Mouse (Mus musculus): Measurements from ENCODE around the gene Ablim1. TPM values are rescaled to one million over a fixed set of nuclear protein-coding genes. Genes with fewer than 3 reads are reported as not detected.
A peak's percentile ranks its signal among the peaks of the same experiment; 100 is the strongest.

The Ablim1 gene
- polyA plus RNA-seq, 1 experiment = 501 TPM

GRCm38 (mm10) chr19:57316597-57316996, 1.9 kb upstream of the Ablim1 start:
- no peak overlapping the region for H3K27ac ChIP-seq (ENCODE audit: insufficient read depth, low read depth, low read length)
- 96% methylated on average over 3 of the region's 3 CpGs for WGBS

GRCm38 (mm10) chr19:57315013-57315565, 370 bp upstream of the Ablim1 start:
- Histone ChIP-seq H3K27ac (ENCODE audit: insufficient read depth, low read depth, low read length) (peak overlapping the region; percentile 52; the same call in 1 of the 2 replicates), H3K4me3 (ENCODE audit: insufficient read depth, low read depth, low read length) (peak overlapping the region; percentile 62), H3K4me1 (ENCODE audit: control insufficient read depth, insufficient read depth, low read length) (peaks cover 13% of the 10 kb centered on the region)
- TF ChIP-seq POLR2A (IDR thresholded peaks at IDR 0.05; ENCODE audit: insufficient read depth, low read depth, low read length) (no peak), CTCF (IDR thresholded peaks at IDR 0.05; ENCODE audit: insufficient read depth, low read depth, low read length) (no peak)
- 43% methylated on average over 11 of the region's 11 CpGs for WGBS

More at GRCm38 (mm10) chr19:57316597-57316996, 1.9 kb upstream of the Ablim1 start:
- H3K4me1 ChIP-seq (ENCODE audit: control insufficient read depth, insufficient read depth, low read length) = peaks cover 13% of the 10 kb centered on the region
- no peak for TF ChIP-seq CTCF (IDR thresholded peaks at IDR 0.05; ENCODE audit: insufficient read depth, low read depth, low read length)
- H3K4me3 ChIP-seq (ENCODE audit: insufficient read depth, low read depth, low read length) = no peak overlapping the region

GRCm38 (mm10) chr19:57313891-57314345, 801 bp downstream of the Ablim1 start:
- H3K27ac ChIP-seq (ENCODE audit: insufficient read depth, low read depth, low read length) = no peak overlapping the region
- H3K4me1 ChIP-seq (ENCODE audit: control insufficient read depth, insufficient read depth, low read length) = peaks cover 13% of the 10 kb centered on the region
- H3K4me3 ChIP-seq (ENCODE audit: insufficient read depth, low read depth, low read length) = peak overlapping the region; percentile 62
- TF ChIP-seq POLR2A (IDR thresholded peaks at IDR 0.05; ENCODE audit: insufficient read depth, low read depth, low read length) (no peak), CTCF (IDR thresholded peaks at IDR 0.05; ENCODE audit: insufficient read depth, low read depth, low read length) (no peak)
- WGBS = 69% methylated on average over 3 of the region's 3 CpGs

GRCm38 (mm10) chr19:57313226-57313625, 1.5 kb downstream of the Ablim1 start:
- Histone ChIP-seq H3K4me3 (ENCODE audit: insufficient read depth, low read depth, low read length) (no peak overlapping the region), H3K4me1 (ENCODE audit: control insufficient read depth, insufficient read depth, low read length) (peaks cover 13% of the 10 kb centered on the region), H3K27ac (ENCODE audit: insufficient read depth, low read depth, low read length) (no peak overlapping the region)
- TF ChIP-seq POLR2A (IDR thresholded peaks at IDR 0.05; ENCODE audit: insufficient read depth, low read depth, low read length) (no peak), CTCF (IDR thresholded peaks at IDR 0.05; ENCODE audit: insufficient read depth, low read depth, low read length) (no peak)
- 88% methylated on average over 10 of the region's 10 CpGs for WGBS

GRCm38 (mm10) chr19:57309980-57310379, 4.7 kb downstream of the Ablim1 start:
- no peak overlapping the region for H3K4me3 ChIP-seq (ENCODE audit: insufficient read depth, low read depth, low read length)
- 74% methylated on average over 4 of the region's 4 CpGs for WGBS
- H3K27ac ChIP-seq (ENCODE audit: insufficient read depth, low read depth, low read length) = no peak overlapping the region
- peaks cover 10% of the 10 kb centered on the region for H3K4me1 ChIP-seq (ENCODE audit: control insufficient read depth, insufficient read depth, low read length)
- TF ChIP-seq POLR2A (IDR thresholded peaks at IDR 0.05; ENCODE audit: insufficient read depth, low read depth, low read length) = no peak
- no peak for TF ChIP-seq CTCF (IDR thresholded peaks at IDR 0.05; ENCODE audit: insufficient read depth, low read depth, low read length)

- Histone ChIP-seq H3K4me3 (ENCODE audit: insufficient read depth, low read depth, low read length) (no peak overlapping the region), H3K4me1 (ENCODE audit: control insufficient read depth, insufficient read depth, low read length) (peaks cover 4% of the 10 kb centered on the region), H3K27ac (ENCODE audit: insufficient read depth, low read depth, low read length) (no peak overlapping the region)
- WGBS = 67% methylated on average over 4 of the region's 4 CpGs
- TF ChIP-seq POLR2A (IDR thresholded peaks at IDR 0.05; ENCODE audit: insufficient read depth, low read depth, low read length) (no peak), CTCF (IDR thresholded peaks at IDR 0.05; ENCODE audit: insufficient read depth, low read depth, low read length) (no peak)
Observed at GRCm38 (mm10) chr19:57306601-57307000, 8.1 kb downstream of the Ablim1 start.

GRCm38 (mm10) chr19:57305972-57306371, 8.7 kb downstream of the Ablim1 start:
- TF ChIP-seq CTCF (IDR thresholded peaks at IDR 0.05; ENCODE audit: insufficient read depth, low read depth, low read length) (no peak), POLR2A (IDR thresholded peaks at IDR 0.05; ENCODE audit: insufficient read depth, low read depth, low read length) (no peak)
- WGBS = 55% methylated on average over 8 of the region's 8 CpGs
- Histone ChIP-seq H3K27ac (ENCODE audit: insufficient read depth, low read depth, low read length) (no peak overlapping the region), H3K4me1 (ENCODE audit: control insufficient read depth, insufficient read depth, low read length) (peaks cover 4% of the 10 kb centered on the region), H3K4me3 (ENCODE audit: insufficient read depth, low read depth, low read length) (no peak overlapping the region)

- Histone ChIP-seq H3K4me1 (ENCODE audit: control insufficient read depth, insufficient read depth, low read length) (peaks cover 4% of the 10 kb centered on the region), H3K4me3 (ENCODE audit: insufficient read depth, low read depth, low read length) (no peak overlapping the region), H3K27ac (ENCODE audit: insufficient read depth, low read depth, low read length) (no peak overlapping the region)
- TF ChIP-seq POLR2A (IDR thresholded peaks at IDR 0.05; ENCODE audit: insufficient read depth, low read depth, low read length) (no peak), CTCF (IDR thresholded peaks at IDR 0.05; ENCODE audit: insufficient read depth, low read depth, low read length) (no peak)
- WGBS = 58% methylated on average over 2 of the region's 2 CpGs
Observed at GRCm38 (mm10) chr19:57304666-57305065, 10.1 kb downstream of the Ablim1 start.

- Histone ChIP-seq H3K4me3 (ENCODE audit: insufficient read depth, low read depth, low read length) (no peak overlapping the region), H3K4me1 (ENCODE audit: control insufficient read depth, insufficient read depth, low read length) (peaks cover 7% of the 10 kb centered on the region), H3K27ac (ENCODE audit: insufficient read depth, low read depth, low read length) (no peak overlapping the region)
- TF ChIP-seq CTCF (IDR thresholded peaks at IDR 0.05; ENCODE audit: insufficient read depth, low read depth, low read length) (no peak), POLR2A (IDR thresholded peaks at IDR 0.05; ENCODE audit: insufficient read depth, low read depth, low read length) (no peak)
- WGBS = 74% methylated on average over 12 of the region's 12 CpGs
Observed at GRCm38 (mm10) chr19:57301961-57302395, 12.7 kb downstream of the Ablim1 start.
